Mouse (Mus musculus) hindbrain, embryonic 11.5 days (tissue): ENCODE data around the gene Ms4a4d. TPM values are rescaled to one million over a fixed set of nuclear protein-coding genes. Genes with fewer than 3 reads are reported as not detected.
"Not testable (repeated sequence)": the region's sequence is repeated elsewhere in the genome, so short reads cannot be mapped to it uniquely, and the experiment has no call there.

Source experiments
- ATAC-seq: fragments of 200-750 bp; cut with Nextera tagmentation; 2 replicates; pipeline ENCODE4 v1.8.0; 2017; ENCODE audit warnings: mild to moderate bottlenecking, moderate TSS enrichment, moderate library complexity; ENCODE audit not compliant: low FRiP score
- DNase-seq: peaks from one replicate; pipeline ENCODE4 v3.0.0-alpha.2; 2015; ENCODE audit warnings: low spot score
- H3K27ac ChIP-seq: fragments of 300-500 bp; sonication (generic); 2 replicates; pipeline ENCODE4 v1.5.1; 2014; ENCODE audit warnings: mild to moderate bottlenecking, low read depth, low read length
- H3K27me3 ChIP-seq: fragments of 300-500 bp; sonication (generic); 2 replicates; pipeline ENCODE4 v1.6.1; 2014; ENCODE audit warnings: mild to moderate bottlenecking, low read length, moderate library complexity, mixed read lengths; ENCODE audit not compliant: control insufficient read depth, insufficient read depth
- H3K36me3 ChIP-seq: fragments of 300-500 bp; sonication (generic); 2 replicates; pipeline ENCODE4 v1.6.1; 2014; ENCODE audit warnings: mild to moderate bottlenecking, low read length, moderate library complexity, mixed read lengths; ENCODE audit not compliant: control insufficient read depth, insufficient read depth
- H3K4me1 ChIP-seq: fragments of 300-500 bp; sonication (generic); replicated peaks from 2 replicates; pipeline ENCODE4 v1.6.1; 2014; ENCODE audit warnings: low read length, mixed read lengths; ENCODE audit not compliant: control insufficient read depth, insufficient read depth
- H3K4me2 ChIP-seq: fragments of 300-500 bp; sonication (generic); replicated peaks from 2 replicates; pipeline ENCODE4 v1.6.1; 2014; ENCODE audit warnings: mild to moderate bottlenecking, low read depth, low read length
- H3K4me3 ChIP-seq: fragments of 300-500 bp; sonication (generic); 2 replicates; pipeline ENCODE4 v1.5.1; 2014; ENCODE audit warnings: low read depth, low read length
- H3K9ac ChIP-seq: fragments of 300-500 bp; sonication (generic); 2 replicates; pipeline ENCODE4 v1.6.1; 2014; ENCODE audit warnings: low read depth, low read length
- H3K9me3 ChIP-seq: fragments of 300-500 bp; sonication (generic); 2 replicates; pipeline ENCODE4 v1.6.1; 2016; ENCODE audit warnings: low read length; ENCODE audit not compliant: control insufficient read depth
- WGBS: fragments of 180-500 bp; shearing (Covaris S2); extraction: QIAGEN DNeasy Blood & Tissue Kit; methylation state at CpG from one replicate; pipeline ENCODE4 v1.1.7; 2014; 5-methylcytosine and 5-hydroxymethylcytosine counted together
- polyA plus RNA-seq: library from polyadenylated mRNA; unstranded; fragments of >200 nt; fragmentation: Nextera tagmentation; extraction: Ambion mirVana; gene quantifications from 2 replicates; pipeline ENCODE4 v1.2.1, GENCODE M21; 2014

The Ms4a4d gene
- 0.42 and 0.59 TPM in 2 replicates for polyA plus RNA-seq

- WGBS: 14% methylated on average over 7 of the region's 7 CpGs
- Histone ChIP-seq H3K27ac (no peak within 1 kb of the TSS), H3K4me1 (no peaks in the 10 kb centered on the region), H3K9me3 (no peaks in the 10 kb centered on the region), H3K4me3 (no peak within 1 kb of the TSS), H3K36me3 (no peaks in the 10 kb centered on the region), H3K27me3 (no peaks in the 10 kb centered on the region), H3K9ac (no peak within 1 kb of the TSS), H3K4me2 (no peak within 1 kb of the TSS)
- no peak for DNase-seq
- no peak for ATAC-seq
Measured at GRCm38 (mm10) chr19:11536593-11536992, at the start of gene Ms4a4d. Gene Ms4a4d, plus strand, starts transcription at chr19:11536801.

GRCm38 (mm10) chr19:11491406-11492189 is 45.0 kb upstream of the Ms4a4d start:
- no peak for ATAC-seq
- H3K4me2 ChIP-seq: no peak overlapping the region
- no peak overlapping the region for H3K27ac ChIP-seq
- no peaks in the 10 kb centered on the region for H3K4me1 ChIP-seq
- DNase-seq: no peak
- 73% methylated on average over 4 of the region's 4 CpGs for WGBS
- no peaks in the 10 kb centered on the region for H3K9me3 ChIP-seq
- H3K9ac ChIP-seq: no peak overlapping the region
- no peaks in the 10 kb centered on the region for H3K36me3 ChIP-seq
- H3K27me3 ChIP-seq: no peaks in the 10 kb centered on the region
- H3K4me3 ChIP-seq: no peak overlapping the region

GRCm38 (mm10) chr19:11492671-11493070 is 43.9 kb upstream of the Ms4a4d start:
- Histone ChIP-seq H3K4me2 (no peak overlapping the region), H3K9ac (no peak overlapping the region), H3K27ac (no peak overlapping the region), H3K36me3 (no peaks in the 10 kb centered on the region), H3K27me3 (no peaks in the 10 kb centered on the region), H3K9me3 (no peaks in the 10 kb centered on the region), H3K4me1 (no peaks in the 10 kb centered on the region), H3K4me3 (no peak overlapping the region)
- 67% methylated on average over 1 of the region's 1 CpGs for WGBS
- ATAC-seq (no peak), DNase-seq (no peak)

- Histone ChIP-seq H3K36me3 (no peaks in the 10 kb centered on the region), H3K27me3 (no peaks in the 10 kb centered on the region), H3K27ac (no peak overlapping the region), H3K4me2 (no peak overlapping the region), H3K9me3 (no peaks in the 10 kb centered on the region), H3K9ac (no peak overlapping the region), H3K4me3 (no peak overlapping the region), H3K4me1 (no peaks in the 10 kb centered on the region)
- ATAC-seq (no peak), DNase-seq (no peak)
- WGBS: 87% methylated on average over 3 of the region's 3 CpGs
Measured at GRCm38 (mm10) chr19:11494519-11494918, 42.1 kb upstream of the Ms4a4d start.

- Histone ChIP-seq H3K4me3 (no peak overlapping the region), H3K9ac (no peak overlapping the region), H3K4me2 (no peak overlapping the region), H3K36me3 (no peaks in the 10 kb centered on the region), H3K4me1 (no peaks in the 10 kb centered on the region), H3K27ac (no peak overlapping the region), H3K9me3 (no peaks in the 10 kb centered on the region), H3K27me3 (no peaks in the 10 kb centered on the region)
- ATAC-seq (no peak), DNase-seq (no peak)
- 84% methylated on average over 6 of the region's 6 CpGs for WGBS
Measured at GRCm38 (mm10) chr19:11496361-11496760, 40.2 kb upstream of the Ms4a4d start.

GRCm38 (mm10) chr19:11497300-11497699 is 39.3 kb upstream of the Ms4a4d start:
- H3K36me3 ChIP-seq, ATAC-seq, H3K27ac ChIP-seq, H3K4me1 ChIP-seq, DNase-seq, H3K9me3 ChIP-seq, H3K27me3 ChIP-seq, H3K4me3 ChIP-seq, H3K9ac ChIP-seq, H3K4me2 ChIP-seq: not testable (repeated sequence)
- 90% methylated on average over 1 of the region's 1 CpGs for WGBS

- WGBS: 88% methylated on average over 1 of the region's 1 CpGs
- no peaks in the 10 kb centered on the region for H3K9me3 ChIP-seq
- H3K4me3 ChIP-seq: no peak overlapping the region
- DNase-seq: no peak
- H3K4me1 ChIP-seq: no peaks in the 10 kb centered on the region
- H3K4me2 ChIP-seq: no peak overlapping the region
- H3K27ac ChIP-seq: no peak overlapping the region
- no peak overlapping the region for H3K9ac ChIP-seq
- no peak for ATAC-seq
- H3K36me3 ChIP-seq: no peaks in the 10 kb centered on the region
- H3K27me3 ChIP-seq: no peaks in the 10 kb centered on the region
Measured at GRCm38 (mm10) chr19:11500796-11501195, 35.8 kb upstream of the Ms4a4d start.

GRCm38 (mm10) chr19:11501326-11501725 is 35.3 kb upstream of the Ms4a4d start:
- DNase-seq: no peak

GRCm38 (mm10) chr19:11504857-11505256 is 31.7 kb upstream of the Ms4a4d start:
- no peaks in the 10 kb centered on the region for H3K4me1 ChIP-seq
- no peaks in the 10 kb centered on the region for H3K9me3 ChIP-seq
- ATAC-seq (no peak), DNase-seq (no peak)
- no peak overlapping the region for H3K4me3 ChIP-seq
- no peak overlapping the region for H3K9ac ChIP-seq
- H3K36me3 ChIP-seq: no peaks in the 10 kb centered on the region
- 88% methylated on average over 1 of the region's 1 CpGs for WGBS
- no peaks in the 10 kb centered on the region for H3K27me3 ChIP-seq
- no peak overlapping the region for H3K27ac ChIP-seq
- no peak overlapping the region for H3K4me2 ChIP-seq

More at GRCm38 (mm10) chr19:11501326-11501725, 35.3 kb upstream of the Ms4a4d start:
- Histone ChIP-seq H3K27me3 (no peaks in the 10 kb centered on the region), H3K4me2 (no peak overlapping the region), H3K9me3 (no peaks in the 10 kb centered on the region), H3K4me1 (no peaks in the 10 kb centered on the region), H3K36me3 (no peaks in the 10 kb centered on the region), H3K27ac (no peak overlapping the region), H3K4me3 (no peak overlapping the region), H3K9ac (no peak overlapping the region)
- 93% methylated on average over 4 of the region's 4 CpGs for WGBS
- no peak for ATAC-seq
